Mouse (Mus musculus): ENCODE results near the gene C77080.

DNA sequence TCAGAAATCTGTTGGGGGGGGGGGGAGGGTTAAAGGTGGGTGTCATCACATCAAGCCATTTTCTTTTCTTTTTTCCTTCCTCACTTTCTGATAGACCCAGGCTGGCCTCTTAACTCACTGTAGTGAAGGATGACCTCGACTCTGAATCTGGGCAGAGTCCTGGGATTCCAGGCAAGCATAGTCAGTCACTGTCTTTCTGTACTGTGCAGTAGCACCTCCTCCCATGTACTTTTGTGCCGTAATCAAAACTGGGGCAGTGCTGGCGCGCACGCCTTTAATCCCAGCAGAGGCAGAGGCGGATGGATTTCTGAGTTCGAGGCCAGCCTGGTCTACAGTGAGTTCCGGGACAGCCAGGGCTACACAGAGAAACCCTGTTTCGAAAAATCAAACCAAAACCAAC is 42.6 kb upstream of the C77080 start:
- TF ChIP-seq POLR2A (IDR thresholded peaks at IDR 0.05; ENCODE audit: borderline replicate concordance, control insufficient read depth, low read depth, low read length) = no peak
- TF ChIP-seq CTCF (IDR thresholded peaks at IDR 0.05; ENCODE audit: control insufficient read depth, insufficient read depth, low read length) = no peak
